Mouse (Mus musculus) brain, adult 10 weeks (tissue): ENCODE data around the gene Adcy10. TPM values are rescaled to one million over a fixed set of nuclear protein-coding genes. Genes with fewer than 3 reads are reported as not detected.

Experiments
- polyA plus RNA-seq: library from polyadenylated mRNA; stranded (reverse); fragments of 350-450 nt; fragmentation: Illumina TruSeq; extraction: RNeasy Lipid Tissue Mini Kit (QIAGEN cat#74804); gene quantifications from one replicate; pipeline ENCODE4 v1.2.3, GENCODE M21; 2015; ENCODE audit warnings: low read depth, low replicate concordance

The Adcy10 gene
- 0.77 TPM for polyA plus RNA-seq

DNA sequence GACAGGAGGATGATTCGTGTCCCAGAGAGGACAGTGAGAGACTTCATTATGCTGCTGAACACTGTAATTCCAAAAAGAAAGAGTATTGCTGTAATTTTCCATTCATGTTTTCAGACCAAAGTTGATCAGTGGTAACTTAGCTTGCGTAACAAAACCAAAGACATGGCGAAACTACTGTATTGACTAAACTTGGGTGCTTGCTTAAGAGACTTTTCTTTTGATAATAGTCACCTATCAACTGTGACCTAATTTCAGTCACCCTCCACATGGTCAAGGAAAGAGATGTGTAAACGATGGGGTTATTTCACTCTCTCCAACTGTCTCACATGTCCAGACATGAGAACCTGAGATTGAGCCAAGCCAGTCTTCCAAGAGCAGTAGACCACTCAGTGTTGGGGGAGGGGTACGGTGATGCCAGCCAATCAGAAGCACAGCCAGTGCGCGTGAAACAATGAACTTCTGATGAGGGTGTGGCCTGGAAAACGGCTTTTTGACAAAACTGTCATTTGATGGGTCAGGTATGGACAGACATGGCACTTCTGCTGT is at the start of gene Adcy10:
TSS of gene Adcy10 (plus strand) at position 496 of the 546 bp plus-strand sequence.

DNA sequence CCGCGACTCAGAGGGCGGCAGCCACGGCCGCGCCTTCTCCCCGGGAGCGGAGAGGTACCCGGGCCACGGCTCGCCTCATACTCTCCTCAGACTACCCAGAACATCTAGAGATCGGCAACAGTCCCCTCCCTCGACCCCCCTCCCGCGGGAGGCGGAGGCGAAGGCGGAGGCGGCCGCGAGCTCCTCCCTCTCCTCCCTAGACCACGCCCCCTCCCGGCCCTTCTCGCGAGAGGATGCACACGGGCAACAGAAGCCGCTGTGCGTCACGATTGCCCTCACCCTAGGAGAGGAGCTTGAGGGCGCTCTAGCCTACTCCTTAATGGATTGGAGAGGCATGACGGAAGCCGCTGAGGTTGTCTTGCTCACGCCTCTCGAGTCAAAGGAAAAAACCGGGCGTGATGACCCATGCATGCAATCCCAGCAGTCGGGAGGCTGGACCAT is 24.6 kb upstream of the Adcy10 start, which contains the start of the genes Dcaf6 and Mpc2:
TSS of gene Dcaf6 (minus strand) at position 116 of the 441 bp plus-strand sequence.
TSS of gene Mpc2 (plus strand) at position 278 of the 441 bp plus-strand sequence.

Other genes with a start within 250 kb of the Adcy10 start
- 88.4 TPM for gene Tiprl, start 248.2 kb upstream of the Adcy10 start, polyA plus RNA-seq
- gene Gpr161, start 189.4 kb upstream of the Adcy10 start, polyA plus RNA-seq: 5.6 TPM
- gene Dcaf6, start 24.7 kb upstream of the Adcy10 start, polyA plus RNA-seq: 79.8 TPM
- 238 TPM for gene Mpc2, start 24.5 kb upstream of the Adcy10 start, polyA plus RNA-seq
- gene Mpzl1, start 149.4 kb downstream of the Adcy10 start, polyA plus RNA-seq: 31.8 TPM
- 7.3 TPM for gene Rcsd1, start 224.6 kb downstream of the Adcy10 start, polyA plus RNA-seq